Mouse (Mus musculus) layer of hippocampus, postnatal 14 days (tissue): ENCODE measurements around the gene Mindy4. TPM values are rescaled to one million over a fixed set of nuclear protein-coding genes. Genes with fewer than 3 reads are reported as not detected.

Source experiments
- DNase-seq, 2 experiments: peaks; one replicate each; pipeline ENCODE4 v3.0.0; 2021 to 2022; ENCODE audit warnings: low spot score in 2 of 2, mixed read lengths in 1 of 2
- total RNA-seq, 2 experiments: library from RNA; stranded (reverse); gene quantifications; 2 replicates each; pipeline ENCODE4 v1.2.3; 2021

The Mindy4 gene
- total RNA-seq, 2 experiments from 2014 or later = 10.0 to 11.9 TPM

GRCm38 (mm10) chr6:55199047-55199446 lies 4.1 kb upstream of the Mindy4 start:
- no peak for DNase-seq

DNA sequence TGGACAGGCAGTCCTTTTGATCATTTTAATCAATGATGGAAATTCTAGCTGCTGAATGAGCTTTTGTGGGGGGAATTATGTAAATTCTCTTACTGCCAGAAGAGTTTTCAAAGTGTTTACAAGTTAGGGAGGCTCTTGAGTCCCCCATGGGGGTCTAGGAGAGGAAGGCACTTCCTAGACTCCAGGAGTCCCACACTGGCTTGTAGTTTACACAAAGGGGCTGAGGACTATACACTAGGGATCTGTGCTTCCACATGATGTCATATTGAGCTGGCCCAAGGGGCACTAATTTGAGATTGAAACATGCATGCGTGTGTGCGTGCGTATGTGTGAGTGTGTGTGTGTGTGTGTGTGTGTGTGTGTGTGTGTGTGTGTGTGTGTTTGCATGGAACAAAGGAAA lies 748 bp downstream of the Mindy4 start:
- DNase-seq = no peak

- no peak for DNase-seq
Observed at GRCm38 (mm10) chr6:55207786-55208185, 4.6 kb downstream of the Mindy4 start.

GRCm38 (mm10) chr6:55210423-55211365 lies 7.5 kb downstream of the Mindy4 start:
- DNase-seq = no peak

DNA sequence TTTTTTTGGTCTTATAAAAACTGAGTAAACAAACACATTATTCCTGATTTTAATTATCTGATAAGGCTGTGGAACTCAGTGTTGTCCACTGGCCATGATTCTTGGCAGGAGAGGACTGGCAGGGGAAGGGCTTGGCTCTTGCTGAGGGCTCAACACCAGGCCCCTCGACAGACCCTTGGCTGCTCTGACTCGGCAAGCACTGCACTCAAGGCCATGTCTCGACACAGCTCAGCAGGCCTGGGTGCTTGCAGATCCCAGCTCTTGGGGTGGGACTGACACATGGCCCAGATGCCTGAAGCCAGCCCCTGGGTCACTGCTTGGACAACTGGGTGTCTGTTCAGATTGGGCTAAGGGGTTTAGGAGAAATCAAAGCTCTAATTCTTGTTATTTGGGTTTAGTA lies 11.4 kb downstream of the Mindy4 start:
- DNase-seq = no peak

GRCm38 (mm10) chr6:55218232-55218631 lies 15.0 kb downstream of the Mindy4 start:
- no peak for DNase-seq

DNA sequence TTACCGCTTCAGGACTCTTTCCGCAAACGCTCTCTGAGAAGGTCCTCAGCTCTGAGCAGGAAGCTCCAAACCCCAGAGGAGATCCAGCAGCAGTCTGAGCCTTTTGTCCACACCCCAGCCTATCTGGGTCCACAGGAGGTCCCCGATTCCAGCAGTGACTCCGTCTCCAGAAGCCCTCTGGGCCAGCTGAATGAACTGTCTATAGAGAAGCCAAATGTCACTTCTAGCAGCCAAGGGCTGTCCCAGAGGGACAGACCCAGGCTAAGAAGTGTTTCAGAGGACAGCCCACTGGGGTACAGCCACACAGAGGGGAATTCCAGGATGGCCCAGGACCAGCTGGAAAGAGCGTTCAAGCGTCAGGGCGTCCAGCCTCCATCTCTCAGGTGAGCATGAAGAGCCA lies 20.8 kb downstream of the Mindy4 start:
- no peak for DNase-seq

DNA sequence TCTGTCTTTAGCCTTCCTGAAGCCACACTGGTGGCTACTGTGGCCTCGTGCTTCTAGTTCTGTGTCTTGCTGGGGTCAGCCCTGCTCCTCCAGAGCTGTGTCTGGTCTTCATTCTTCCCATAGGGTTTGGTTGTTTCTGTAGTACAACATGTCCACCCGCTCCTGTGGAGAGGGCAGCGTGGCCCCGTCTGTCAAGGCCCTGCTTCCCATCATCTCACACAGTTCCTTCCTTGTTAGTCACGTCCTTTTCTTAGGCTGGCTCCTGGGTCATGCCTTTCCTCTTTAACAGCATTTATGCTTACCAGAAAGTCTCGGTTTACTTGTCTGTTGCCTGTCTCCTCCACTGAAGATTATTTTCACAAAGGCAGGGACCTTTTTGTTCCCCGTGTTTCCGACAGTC lies 26.9 kb downstream of the Mindy4 start:
- no peak for DNase-seq

DNA sequence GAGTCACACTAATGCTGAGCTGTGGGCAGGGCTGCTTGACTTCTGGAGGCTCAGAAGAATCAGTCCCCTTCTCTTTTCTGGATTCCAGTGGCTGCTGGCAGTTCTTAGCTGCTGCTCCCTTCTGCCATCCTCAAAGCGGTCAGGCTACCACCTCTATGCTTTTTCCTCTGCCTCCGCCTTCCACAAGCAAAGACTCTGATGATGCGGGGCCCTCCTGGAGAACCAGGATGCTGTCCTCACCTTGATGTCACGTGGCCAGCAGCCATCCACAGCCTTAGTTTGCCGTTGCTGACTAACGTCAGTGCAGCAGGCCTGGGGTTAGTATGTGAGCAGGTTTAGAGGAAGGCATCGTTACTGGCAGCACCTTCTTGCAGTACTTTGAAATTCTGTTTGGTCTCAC lies 28.9 kb downstream of the Mindy4 start:
- DNase-seq = no peak

GRCm38 (mm10) chr6:55232524-55233264 lies 29.5 kb downstream of the Mindy4 start:
- DNase-seq = peak in 1 of 2 experiments; percentile 60

- no peak for DNase-seq
Observed at GRCm38 (mm10) chr6:55233326-55233725, 30.1 kb downstream of the Mindy4 start.

GRCm38 (mm10) chr6:55234636-55235035 lies 31.5 kb downstream of the Mindy4 start:
- no peak for DNase-seq

DNA sequence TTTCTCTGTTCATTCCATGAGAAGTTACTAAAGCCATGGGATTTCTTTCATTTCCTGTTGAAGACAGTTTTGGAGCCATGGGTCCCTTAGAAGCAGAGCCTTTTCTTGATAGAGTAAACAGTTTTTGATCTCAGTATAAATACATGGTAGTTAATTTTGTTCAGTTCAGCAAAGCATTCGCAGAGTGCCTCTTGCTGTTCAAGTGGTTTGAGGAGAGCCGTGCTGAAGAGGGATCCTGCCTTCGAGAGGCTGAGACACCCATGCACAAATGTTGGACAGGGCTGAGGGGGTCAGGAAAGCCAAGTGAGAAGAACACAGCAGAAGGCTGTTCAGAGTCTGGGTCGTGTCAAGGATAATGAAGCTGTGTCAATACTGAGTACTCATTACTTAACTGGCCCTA lies 32.5 kb downstream of the Mindy4 start:
- DNase-seq = no peak

DNA sequence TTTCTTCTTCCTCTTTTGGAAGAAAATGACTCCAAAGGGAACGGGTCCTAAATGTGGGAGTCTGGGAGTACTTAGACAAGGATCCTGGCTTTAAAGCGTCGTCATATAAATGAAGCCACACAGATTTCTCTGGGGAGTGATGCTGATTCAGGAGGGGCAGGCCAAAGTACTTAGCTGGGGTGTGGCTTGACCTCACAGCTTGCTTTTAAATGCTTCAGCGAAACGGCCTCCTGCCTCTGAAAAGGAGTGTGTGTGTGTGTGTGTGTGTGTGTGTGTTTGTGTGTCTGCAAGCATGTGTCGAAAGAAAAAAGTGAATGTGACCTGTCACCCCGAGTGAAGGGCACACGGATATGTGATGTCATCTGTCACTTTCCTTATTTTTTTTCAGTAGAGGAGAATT lies 36.7 kb downstream of the Mindy4 start:
- DNase-seq = no peak

DNA sequence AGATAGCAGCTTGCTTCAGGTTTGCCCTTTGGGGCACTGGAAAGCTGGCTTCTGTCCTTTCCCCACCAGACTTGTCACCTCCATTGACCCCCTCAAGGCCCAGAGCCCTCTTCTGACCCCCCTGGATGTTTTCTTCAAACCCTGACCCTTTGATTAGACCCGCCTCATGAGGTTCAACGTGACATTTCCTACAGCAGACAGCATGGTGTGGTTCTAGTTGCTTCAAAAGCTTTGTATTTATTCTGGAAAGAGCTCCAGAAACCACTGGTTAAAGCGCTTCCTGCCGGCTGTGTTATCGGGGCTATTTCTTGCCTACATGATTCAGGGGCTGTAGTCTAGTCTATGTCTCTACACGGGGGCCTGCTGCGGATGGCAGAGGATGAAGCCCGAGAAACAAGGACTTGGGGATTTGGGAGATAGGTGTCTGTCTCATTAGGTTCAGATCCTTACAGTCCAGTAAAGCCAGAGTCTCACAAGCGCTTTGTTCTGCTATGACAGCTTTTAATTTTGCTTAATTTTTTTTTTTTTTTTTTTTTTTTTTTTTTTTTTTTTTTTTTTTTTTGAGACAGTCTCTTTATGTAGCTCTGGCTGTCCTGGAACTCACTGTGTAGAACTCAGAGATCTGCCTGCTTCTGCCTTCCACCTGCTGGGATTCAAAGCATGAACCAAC lies 37.5 kb downstream of the Mindy4 start:
- no peak for DNase-seq

GRCm38 (mm10) chr6:55241479-55241878 lies 38.3 kb downstream of the Mindy4 start:
- no peak for DNase-seq

DNA sequence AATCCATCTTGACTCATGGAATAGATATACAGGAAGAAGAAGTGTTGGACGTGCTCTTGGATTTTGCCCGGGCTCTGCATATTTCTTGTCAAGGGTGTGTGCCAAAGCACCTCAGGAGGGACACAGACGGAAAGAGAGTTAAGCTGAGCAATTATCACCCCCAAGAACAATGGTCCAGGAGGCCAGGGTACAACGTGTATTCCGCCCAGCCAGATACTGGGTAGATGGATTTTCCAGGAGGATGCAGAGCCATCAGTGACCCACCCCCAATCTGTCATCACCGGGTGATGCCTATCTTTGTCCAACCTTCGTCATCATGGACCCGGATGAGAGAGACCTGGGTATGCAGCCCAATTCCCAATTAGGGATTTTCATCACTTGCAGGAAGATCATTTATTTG lies 42.5 kb downstream of the Mindy4 start:
- no peak for DNase-seq

DNA sequence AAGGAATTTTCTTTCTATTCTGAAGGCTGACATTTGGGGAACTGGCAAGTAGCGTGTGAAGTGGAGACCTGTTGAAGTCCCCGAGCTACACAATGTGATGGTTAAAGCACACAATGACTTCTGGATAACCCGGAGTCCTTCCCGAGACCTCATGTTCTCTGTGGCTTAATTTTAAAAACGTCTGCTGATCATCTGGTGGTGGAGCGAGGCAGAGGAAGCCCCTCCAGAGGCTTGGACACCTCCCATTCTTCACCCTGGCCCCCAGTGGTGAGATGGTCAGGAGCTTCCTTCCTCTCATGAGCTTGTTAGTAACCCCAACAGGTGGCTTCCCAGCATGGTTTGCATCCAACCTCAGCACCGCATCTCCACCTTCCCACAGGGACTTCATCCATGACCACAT lies 43.3 kb downstream of the Mindy4 start:
- DNase-seq = no peak

DNA sequence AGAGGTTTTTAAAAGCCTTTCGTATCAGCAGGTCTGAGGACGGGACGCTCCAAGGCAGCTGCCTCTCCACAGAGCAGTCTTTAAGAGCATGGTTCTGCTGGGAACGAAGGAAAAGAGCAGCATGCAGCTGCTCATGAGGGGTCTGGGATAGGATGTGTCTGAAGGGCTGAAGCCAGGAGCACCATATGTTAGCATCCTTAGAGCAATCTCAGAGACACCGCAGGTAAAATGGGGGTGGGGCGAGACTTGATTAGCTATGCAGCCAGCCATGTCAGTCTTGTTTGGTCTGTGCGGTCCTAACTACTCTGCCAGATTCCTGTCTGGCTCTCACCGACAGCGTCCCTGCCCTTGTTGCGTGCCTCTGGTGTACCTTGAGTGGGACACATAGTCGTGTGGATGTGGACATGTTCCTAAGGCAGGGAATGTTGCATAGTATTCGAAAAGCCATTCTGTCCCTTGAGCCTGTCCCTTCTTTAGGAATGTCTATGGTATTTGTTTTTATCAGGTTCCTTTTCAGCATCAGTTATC lies 43.8 kb downstream of the Mindy4 start:
- DNase-seq = no peak

DNA sequence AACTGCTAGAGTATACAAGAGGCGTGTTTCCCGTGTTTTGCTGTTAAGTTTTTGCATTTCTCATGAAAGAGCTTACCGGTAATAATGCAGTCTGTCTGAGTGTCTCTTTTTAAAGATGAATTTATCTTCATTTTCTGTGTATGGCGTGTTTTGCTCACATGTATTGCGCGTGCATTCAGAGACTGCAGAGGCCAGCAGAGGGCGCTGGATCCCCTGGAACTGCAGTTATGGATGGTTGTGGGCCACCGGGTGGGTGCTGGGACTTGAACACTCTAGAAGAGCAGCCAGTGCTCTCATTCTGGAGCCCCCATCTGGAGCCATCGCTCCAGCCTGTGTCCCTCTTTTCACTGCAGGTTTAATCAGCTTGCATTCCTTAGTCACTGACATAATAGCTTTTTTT lies 46.1 kb downstream of the Mindy4 start:
- DNase-seq = no peak

- DNase-seq = no peak
Observed at GRCm38 (mm10) chr6:55250809-55251208, 47.6 kb downstream of the Mindy4 start.

DNA sequence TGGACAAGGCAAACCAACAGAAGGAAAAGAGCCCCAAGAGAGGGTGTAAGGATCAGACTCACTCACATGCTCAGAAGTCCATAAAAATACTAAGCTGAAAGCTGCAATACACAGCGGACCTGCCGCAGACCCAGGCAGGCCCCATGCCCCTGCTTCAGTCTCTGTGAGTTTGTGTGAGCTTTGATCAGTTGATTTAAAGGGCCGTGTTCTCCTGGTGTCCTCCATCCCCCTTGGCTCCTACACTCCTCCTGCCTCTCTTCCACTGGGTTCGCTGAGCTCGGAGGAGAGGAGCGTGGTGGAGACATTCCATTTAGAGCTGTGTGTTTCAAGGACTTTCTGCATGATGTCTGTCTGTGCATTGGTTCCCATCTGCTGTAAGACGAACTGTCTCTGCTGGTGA lies 48.4 kb downstream of the Mindy4 start:
- no peak for DNase-seq
